Mouse (Mus musculus): ENCODE measurements around the gene Ltbp4. TPM values are rescaled to one million over a fixed set of nuclear protein-coding genes. Genes with fewer than 3 reads are reported as not detected.

Gene Ltbp4
- polyA plus RNA-seq, 1 experiment from 2014 or later: 7.0 TPM

- Histone ChIP-seq H3K27me3 (ENCODE audit: control insufficient read depth, insufficient read depth, low read length) (peaks cover 96% of the 10 kb centered on the region), H3K4me1 (ENCODE audit: control insufficient read depth, insufficient read depth, low read length) (peaks cover 12% of the 10 kb centered on the region), H3K9ac (ENCODE audit: low read length) (no peak overlapping the region), H3K4me3 (ENCODE audit: low read depth, low read length) (peak overlapping the region; percentile 37), H3K27ac (ENCODE audit: low read depth, low read length) (no peak overlapping the region), H3K4me2 (ENCODE audit: low read depth) (peak overlapping the region; percentile 67), H3K36me3 (ENCODE audit: control insufficient read depth, insufficient read depth, low read length) (no peaks in the 10 kb centered on the region), H3K9me3 (ENCODE audit: control insufficient read depth, low read length) (no peaks in the 10 kb centered on the region)
- WGBS: under 1% methylated on average over 34 of the region's 39 CpGs
- ATAC-seq (ENCODE audit: insufficient read depth, low FRiP score, low TSS enrichment): no peak
- peak; percentile 84 for DNase-seq (ENCODE audit: low spot score)
These were observed 4.9 kb downstream of the Ltbp4 start for GRCm38 (mm10) chr7:27332353-27333199.

- DNase-seq (ENCODE audit: low spot score) (no peak), ATAC-seq (ENCODE audit: insufficient read depth, low FRiP score, low TSS enrichment) (no peak)
- H3K36me3 ChIP-seq (ENCODE audit: control insufficient read depth, insufficient read depth, low read length): no peaks in the 10 kb centered on the region
- no peak overlapping the region for H3K4me3 ChIP-seq (ENCODE audit: low read depth, low read length)
- H3K27ac ChIP-seq (ENCODE audit: low read depth, low read length): no peak overlapping the region
- peaks cover 96% of the 10 kb centered on the region for H3K27me3 ChIP-seq (ENCODE audit: control insufficient read depth, insufficient read depth, low read length)
- WGBS: 9% methylated on average over 8 of the region's 8 CpGs
- H3K9me3 ChIP-seq (ENCODE audit: control insufficient read depth, low read length): no peaks in the 10 kb centered on the region
- no peak overlapping the region for H3K4me2 ChIP-seq (ENCODE audit: low read depth)
- H3K9ac ChIP-seq (ENCODE audit: low read length): no peak overlapping the region
- peaks cover 12% of the 10 kb centered on the region for H3K4me1 ChIP-seq (ENCODE audit: control insufficient read depth, insufficient read depth, low read length)
These were observed 5.6 kb downstream of the Ltbp4 start for GRCm38 (mm10) chr7:27331854-27332253.

- Histone ChIP-seq H3K36me3 (ENCODE audit: control insufficient read depth, insufficient read depth, low read length) (no peaks in the 10 kb centered on the region), H3K4me2 (ENCODE audit: low read depth) (no peak overlapping the region), H3K27me3 (ENCODE audit: control insufficient read depth, insufficient read depth, low read length) (peaks cover 96% of the 10 kb centered on the region), H3K9ac (ENCODE audit: low read length) (no peak overlapping the region), H3K4me1 (ENCODE audit: control insufficient read depth, insufficient read depth, low read length) (peaks cover 9% of the 10 kb centered on the region), H3K27ac (ENCODE audit: low read depth, low read length) (no peak overlapping the region), H3K4me3 (ENCODE audit: low read depth, low read length) (peak overlapping the region; percentile 29; the same call in 1 of the 2 replicates), H3K9me3 (ENCODE audit: control insufficient read depth, low read length) (no peaks in the 10 kb centered on the region)
- 4% methylated on average over 8 of the region's 8 CpGs for WGBS
- DNase-seq (ENCODE audit: low spot score): no peak
- no peak for ATAC-seq (ENCODE audit: insufficient read depth, low FRiP score, low TSS enrichment)
These were observed 6.0 kb downstream of the Ltbp4 start for GRCm38 (mm10) chr7:27331541-27331851.

GRCm38 (mm10) chr7:27330709-27331540 is 6.6 kb downstream of the Ltbp4 start:
- under 1% methylated on average over 39 of the region's 39 CpGs for WGBS
- Histone ChIP-seq H3K27ac (ENCODE audit: low read depth, low read length) (no peak overlapping the region), H3K4me3 (ENCODE audit: low read depth, low read length) (peak overlapping the region; percentile 29), H3K36me3 (ENCODE audit: control insufficient read depth, insufficient read depth, low read length) (no peaks in the 10 kb centered on the region), H3K9ac (ENCODE audit: low read length) (no peak overlapping the region), H3K4me2 (ENCODE audit: low read depth) (peak overlapping the region; percentile 62), H3K9me3 (ENCODE audit: control insufficient read depth, low read length) (no peaks in the 10 kb centered on the region), H3K4me1 (ENCODE audit: control insufficient read depth, insufficient read depth, low read length) (peaks cover 7% of the 10 kb centered on the region), H3K27me3 (ENCODE audit: control insufficient read depth, insufficient read depth, low read length) (peaks cover 98% of the 10 kb centered on the region)
- ATAC-seq (ENCODE audit: insufficient read depth, low FRiP score, low TSS enrichment): no peak
- DNase-seq (ENCODE audit: low spot score): peak; percentile 79

GRCm38 (mm10) chr7:27329981-27330380 is 7.5 kb downstream of the Ltbp4 start:
- ATAC-seq (ENCODE audit: insufficient read depth, low FRiP score, low TSS enrichment): no peak
- no peak overlapping the region for H3K4me2 ChIP-seq (ENCODE audit: low read depth)
- H3K4me1 ChIP-seq (ENCODE audit: control insufficient read depth, insufficient read depth, low read length): peaks cover 11% of the 10 kb centered on the region
- peaks cover 96% of the 10 kb centered on the region for H3K27me3 ChIP-seq (ENCODE audit: control insufficient read depth, insufficient read depth, low read length)
- no peak overlapping the region for H3K9ac ChIP-seq (ENCODE audit: low read length)
- H3K36me3 ChIP-seq (ENCODE audit: control insufficient read depth, insufficient read depth, low read length): no peaks in the 10 kb centered on the region
- H3K9me3 ChIP-seq (ENCODE audit: control insufficient read depth, low read length): no peaks in the 10 kb centered on the region
- no peak overlapping the region for H3K27ac ChIP-seq (ENCODE audit: low read depth, low read length)
- no peak overlapping the region for H3K4me3 ChIP-seq (ENCODE audit: low read depth, low read length)
- DNase-seq (ENCODE audit: low spot score): no peak
- 29% methylated on average over 17 of the region's 17 CpGs for WGBS

GRCm38 (mm10) chr7:27329326-27329947 is 8.1 kb downstream of the Ltbp4 start:
- Histone ChIP-seq H3K4me1 (ENCODE audit: control insufficient read depth, insufficient read depth, low read length) (peaks cover 11% of the 10 kb centered on the region), H3K27me3 (ENCODE audit: control insufficient read depth, insufficient read depth, low read length) (peaks cover 96% of the 10 kb centered on the region), H3K27ac (ENCODE audit: low read depth, low read length) (no peak overlapping the region), H3K36me3 (ENCODE audit: control insufficient read depth, insufficient read depth, low read length) (no peaks in the 10 kb centered on the region), H3K9me3 (ENCODE audit: control insufficient read depth, low read length) (no peaks in the 10 kb centered on the region), H3K4me3 (ENCODE audit: low read depth, low read length) (no peak overlapping the region), H3K9ac (ENCODE audit: low read length) (peak overlapping the region; percentile 30; the same call in 1 of the 2 replicates), H3K4me2 (ENCODE audit: low read depth) (peak overlapping the region; percentile 38)
- peak; percentile 15; the same call in 1 of the 2 replicates for ATAC-seq (ENCODE audit: insufficient read depth, low FRiP score, low TSS enrichment)
- peak; percentile 86 for DNase-seq (ENCODE audit: low spot score)
- WGBS: 5% methylated on average over 45 of the region's 45 CpGs

- Histone ChIP-seq H3K36me3 (ENCODE audit: control insufficient read depth, insufficient read depth, low read length) (no peaks in the 10 kb centered on the region), H3K27ac (ENCODE audit: low read depth, low read length) (no peak overlapping the region), H3K4me1 (ENCODE audit: control insufficient read depth, insufficient read depth, low read length) (peaks cover 11% of the 10 kb centered on the region), H3K27me3 (ENCODE audit: control insufficient read depth, insufficient read depth, low read length) (peaks cover 89% of the 10 kb centered on the region), H3K9ac (ENCODE audit: low read length) (no peak overlapping the region), H3K9me3 (ENCODE audit: control insufficient read depth, low read length) (no peaks in the 10 kb centered on the region), H3K4me2 (ENCODE audit: low read depth) (no peak overlapping the region), H3K4me3 (ENCODE audit: low read depth, low read length) (no peak overlapping the region)
- no peak for ATAC-seq (ENCODE audit: insufficient read depth, low FRiP score, low TSS enrichment)
- 27% methylated on average over 16 of the region's 16 CpGs for WGBS
- DNase-seq (ENCODE audit: low spot score): no peak
These were observed 8.8 kb downstream of the Ltbp4 start for GRCm38 (mm10) chr7:27328648-27329047.

DNA sequence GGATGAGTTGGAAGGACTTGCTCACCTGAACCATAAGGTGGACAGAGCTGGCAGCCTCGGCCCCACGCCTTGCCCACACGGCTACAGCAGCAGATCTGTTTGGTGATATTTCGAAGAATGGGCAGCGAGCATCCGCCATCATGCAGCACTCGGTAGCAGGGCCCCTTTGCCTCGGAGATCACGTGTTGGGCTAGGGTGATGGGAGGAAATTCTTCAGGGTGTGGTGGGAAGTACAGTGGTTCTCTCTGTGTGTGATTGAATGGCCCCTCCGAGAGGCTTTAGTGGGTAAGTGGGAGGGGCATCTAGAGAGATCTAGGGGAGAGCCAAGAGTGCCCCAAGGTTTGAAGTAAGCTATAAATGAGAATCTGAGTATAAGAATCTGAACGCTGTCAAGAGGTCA is 9.3 kb downstream of the Ltbp4 start:
- Histone ChIP-seq H3K9ac (ENCODE audit: low read length) (no peak overlapping the region), H3K4me2 (ENCODE audit: low read depth) (no peak overlapping the region), H3K9me3 (ENCODE audit: control insufficient read depth, low read length) (no peaks in the 10 kb centered on the region), H3K4me3 (ENCODE audit: low read depth, low read length) (no peak overlapping the region), H3K27me3 (ENCODE audit: control insufficient read depth, insufficient read depth, low read length) (peaks cover 84% of the 10 kb centered on the region), H3K36me3 (ENCODE audit: control insufficient read depth, insufficient read depth, low read length) (no peaks in the 10 kb centered on the region), H3K27ac (ENCODE audit: low read depth, low read length) (no peak overlapping the region), H3K4me1 (ENCODE audit: control insufficient read depth, insufficient read depth, low read length) (peaks cover 10% of the 10 kb centered on the region)
- WGBS: 86% methylated on average over 11 of the region's 11 CpGs
- DNase-seq (ENCODE audit: low spot score): no peak
- no peak for ATAC-seq (ENCODE audit: insufficient read depth, low FRiP score, low TSS enrichment)
